Mouse (Mus musculus) liver, embryonic 14.5 days (tissue): ENCODE results near the gene Meioc. TPM values are rescaled to one million over a fixed set of nuclear protein-coding genes. Genes with fewer than 3 reads are reported as not detected.
A peak's percentile ranks its signal among the peaks of the same experiment; 100 is the strongest.

ENCODE experiments used
- ATAC-seq: fragments of 200-750 bp; cut with Nextera tagmentation; 2 replicates; pipeline ENCODE4 v1.8.0; 2017; ENCODE audit warnings: moderate number of reproducible peaks, mild to moderate bottlenecking, moderate library complexity; ENCODE audit not compliant: insufficient read depth
- DNase-seq, 3 experiments: peaks; one replicate each; pipeline ENCODE4 v3.0.0-alpha.2; 2012 to 2013; ENCODE audit warnings: low read depth in 3 of 3, low spot score in 3 of 3
- H3K27ac ChIP-seq: fragments of 300-500 bp; sonication (generic); 2 replicates; pipeline ENCODE4 v1.5.1; 2014; ENCODE audit warnings: moderate library complexity, mild to moderate bottlenecking, control low read depth, inconsistent platforms
- H3K27me3 ChIP-seq: fragments of 300-500 bp; sonication (generic); 2 replicates; pipeline ENCODE4 v1.6.1; 2014; ENCODE audit warnings: mild to moderate bottlenecking, low read length, moderate library complexity; ENCODE audit not compliant: control insufficient read depth, insufficient read depth
- H3K36me3 ChIP-seq: fragments of 300-500 bp; sonication (generic); replicated peaks from 2 replicates; pipeline ENCODE4 v1.6.1; 2014; ENCODE audit warnings: low read depth; ENCODE audit not compliant: control insufficient read depth, insufficient read depth
- H3K4me1 ChIP-seq, 2 experiments: fragments of 200-500 bp in 1 of 2; fragments of 300-500 bp in 1 of 2; sonication (generic) in 1 of 2; replicated peaks; 2 replicates each; pipeline ENCODE4 v1.6.1; 2012 to 2014; ENCODE audit warnings: antibody characterized with exemption in 1 of 2, inconsistent platforms in 1 of 2, low read length in 1 of 2; ENCODE audit not compliant: control insufficient read depth in 2 of 2, insufficient read depth in 2 of 2
- H3K4me2 ChIP-seq: fragments of 300-500 bp; sonication (generic); 2 replicates; pipeline ENCODE4 v1.6.1; 2014; ENCODE audit warnings: low read depth, mild to moderate bottlenecking, control low read depth, moderate library complexity
- H3K4me3 ChIP-seq, 2 experiments: fragments of 200-500 bp in 1 of 2; fragments of 300-500 bp in 1 of 2; sonication (generic) in 1 of 2; 2 replicates each; pipeline ENCODE4 v1.5.1; 2012 to 2014; ENCODE audit warnings: low read depth in 2 of 2, low read length in 2 of 2, mild to moderate bottlenecking in 2 of 2, control low read depth in 1 of 2, inconsistent platforms in 1 of 2, moderate library complexity in 1 of 2; ENCODE audit not compliant: insufficient read depth in 1 of 2
- H3K9ac ChIP-seq: fragments of 300-500 bp; sonication (generic); replicated peaks from 2 replicates; pipeline ENCODE4 v1.6.1; 2014; ENCODE audit warnings: mild to moderate bottlenecking, control low read depth, moderate library complexity
- H3K9me3 ChIP-seq: fragments of 300-500 bp; sonication (generic); 2 replicates; pipeline ENCODE4 v1.6.1; 2016; ENCODE audit warnings: low read length, mixed read lengths; ENCODE audit not compliant: control insufficient read depth
- CTCF ChIP-seq: IDR thresholded peaks from 2 replicates; pipeline ENCODE4 v1.5.1; 2016; ENCODE audit warnings: antibody characterized with exemption, low read depth, control low read depth
- EP300 ChIP-seq: IDR thresholded peaks from 2 replicates; pipeline ENCODE4 v1.6.1; 2016; ENCODE audit warnings: antibody characterized with exemption, low read depth
- WGBS: fragments of 180-500 bp; shearing (Covaris S2); extraction: QIAGEN DNeasy Blood & Tissue Kit; methylation state at CpG from one replicate; pipeline ENCODE4 v1.1.7; 2014; ENCODE audit not compliant: insufficient replicate concordance; 5-methylcytosine and 5-hydroxymethylcytosine counted together
- polyA plus RNA-seq, 2 experiments: library from polyadenylated mRNA; depleted of rRNA in 1 of 2; stranded (reverse) in 1 of 2; unstranded in 1 of 2; fragments of >200 nt; fragmentation: Nextera tagmentation in 1 of 2; extraction: Ambion mirVana in 1 of 2; gene quantifications; 2 replicates each; pipeline versions ENCODE4 v1.2.1 to v1.2.3; 2012 to 2014

Meioc gene
- polyA plus RNA-seq, 2 experiments: 0.02 to 0.11 TPM

DNA sequence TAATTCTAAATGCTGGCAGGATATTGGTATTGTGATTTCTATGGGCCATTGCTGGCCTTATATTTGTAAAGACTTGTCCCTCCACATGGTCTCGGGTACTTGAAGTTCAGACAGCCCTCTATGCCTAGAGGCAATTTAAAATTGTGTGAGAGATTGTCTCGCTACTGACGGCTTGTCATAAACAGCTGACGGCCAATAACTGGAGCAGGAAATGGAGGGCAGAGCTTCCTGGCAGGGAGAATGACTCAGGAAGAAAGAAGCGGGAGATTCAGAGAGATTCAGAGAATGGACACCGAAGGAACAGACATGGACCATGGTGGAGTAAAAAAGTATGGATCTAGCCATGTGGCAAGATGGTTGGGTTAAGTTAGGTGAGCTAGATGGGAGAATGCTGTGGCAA, 6.6 kb upstream of the Meioc start:
- no peaks in the 10 kb centered on the region for H3K9me3 ChIP-seq
- WGBS: 14% methylated on average over 6 of the region's 6 CpGs
- H3K4me2 ChIP-seq: no peak overlapping the region
- no peak overlapping the region for H3K9ac ChIP-seq
- no peaks in the 10 kb centered on the region for H3K4me1 ChIP-seq
- DNase-seq (no peak), ATAC-seq (no peak)
- no peak overlapping the region for H3K27ac ChIP-seq
- TF ChIP-seq EP300 (no peak), CTCF (no peak)
- no peak overlapping the region for H3K4me3 ChIP-seq
- no peaks in the 10 kb centered on the region for H3K27me3 ChIP-seq
- H3K36me3 ChIP-seq: no peaks in the 10 kb centered on the region

DNA sequence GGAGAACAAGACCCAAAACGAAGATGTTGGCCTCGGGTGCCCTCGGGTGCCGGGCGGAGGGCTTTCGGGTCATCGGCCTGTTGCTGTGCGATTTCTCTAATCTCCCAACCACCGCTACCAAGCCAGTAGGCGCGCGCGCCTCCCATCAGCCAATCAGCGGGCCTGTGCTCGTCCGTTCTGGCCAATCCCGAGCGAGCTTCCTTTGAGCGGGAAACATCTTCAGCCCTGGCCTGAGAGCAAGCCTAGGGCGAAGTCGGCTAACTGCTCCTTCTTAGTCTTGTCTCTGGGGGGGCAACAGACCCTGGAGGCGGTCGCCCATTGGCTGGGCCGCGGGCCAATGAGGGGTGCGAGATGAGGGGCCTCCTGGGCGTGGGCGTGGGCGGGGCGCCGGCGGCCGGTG, 1.6 kb downstream of the Meioc start:
- Histone ChIP-seq H3K9ac (no peak overlapping the region), H3K36me3 (no peaks in the 10 kb centered on the region), H3K4me2 (no peak overlapping the region), H3K4me3 (no peak overlapping the region), H3K9me3 (peaks cover 4% of the 10 kb centered on the region), H3K27me3 (peaks cover 16% of the 10 kb centered on the region), H3K27ac (no peak overlapping the region), H3K4me1 (no peaks in the 10 kb centered on the region)
- TF ChIP-seq EP300 (no peak), CTCF (no peak)
- DNase-seq (no peak), ATAC-seq (no peak)
- 42% methylated on average over 33 of the region's 33 CpGs for WGBS

DNA sequence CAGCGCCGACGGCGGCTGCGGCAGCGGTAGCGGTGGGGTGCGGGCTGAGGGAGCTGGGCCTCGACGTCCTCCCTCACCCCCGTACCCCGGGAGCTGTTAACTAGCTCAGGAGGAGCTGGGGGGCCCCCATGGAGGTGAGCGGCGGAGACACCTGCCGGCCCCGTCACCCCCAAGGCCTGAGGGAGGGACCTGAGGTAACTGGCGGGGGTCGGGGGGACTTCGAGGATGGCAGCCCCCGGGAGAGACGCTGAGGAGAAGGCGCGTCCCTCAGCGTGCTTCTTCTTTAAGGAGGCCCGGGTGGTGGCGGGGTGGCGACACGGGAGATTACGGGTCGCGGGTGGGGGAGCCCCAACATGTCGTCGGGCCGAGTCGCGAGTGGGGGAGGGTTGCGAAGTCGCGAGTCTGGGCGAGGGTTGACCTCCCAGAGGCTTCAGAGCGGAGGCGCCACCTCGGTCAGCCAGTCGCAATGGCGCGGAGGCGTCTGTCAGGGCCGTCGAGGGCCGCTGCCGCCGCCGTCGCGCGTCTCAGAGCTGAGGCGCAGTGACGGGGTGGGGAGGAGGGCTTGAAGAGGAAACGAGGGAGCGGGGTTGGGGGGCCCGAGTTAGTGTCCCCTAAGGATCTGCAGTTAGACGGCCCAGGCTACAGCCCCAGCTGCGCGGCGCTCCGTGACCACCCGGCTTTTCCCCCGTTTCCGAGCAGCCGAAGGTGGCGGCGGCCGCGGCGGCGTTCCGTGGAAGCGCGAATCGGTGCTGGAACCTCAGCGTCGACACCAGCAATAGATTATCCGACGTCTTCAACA, 2.3 kb downstream of the Meioc start:
- Histone ChIP-seq H3K9ac (no peak overlapping the region), H3K9me3 (peaks cover 4% of the 10 kb centered on the region), H3K4me2 (no peak overlapping the region), H3K27ac (no peak overlapping the region), H3K4me3 (no peak overlapping the region), H3K4me1 (no peaks in the 10 kb centered on the region), H3K27me3 (peaks cover 16% of the 10 kb centered on the region), H3K36me3 (no peaks in the 10 kb centered on the region)
- no peak for DNase-seq
- no peak for TF ChIP-seq CTCF
- TF ChIP-seq EP300: no peak
- 42% methylated on average over 83 of the region's 84 CpGs for WGBS
- no peak for ATAC-seq

DNA sequence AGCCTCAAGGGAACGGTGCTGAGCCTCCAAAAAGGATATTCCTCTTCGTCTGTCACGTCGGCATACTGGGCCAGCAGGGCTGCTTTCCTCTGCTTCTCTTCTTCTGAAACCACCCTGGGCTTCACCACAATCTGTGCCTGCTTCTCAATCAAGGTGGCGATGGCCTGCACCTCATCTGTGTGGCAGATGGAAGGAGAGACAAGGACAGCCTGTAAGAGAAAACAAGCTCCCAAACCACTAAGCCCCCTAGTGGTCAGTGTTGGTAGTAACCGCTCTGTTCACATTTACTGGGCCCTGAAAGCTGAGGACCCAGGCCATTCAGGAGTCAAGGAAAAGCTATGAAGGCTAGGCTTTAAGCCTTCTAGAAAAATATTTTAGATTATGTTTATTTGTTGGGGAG, 26.6 kb downstream of the Meioc start:
- ATAC-seq: no peak
- no peak overlapping the region for H3K9ac ChIP-seq
- peak; percentile 30 to 46 (median 37) for DNase-seq
- no peak overlapping the region for H3K4me2 ChIP-seq
- H3K4me1 ChIP-seq: no peaks in the 10 kb centered on the region
- H3K9me3 ChIP-seq: no peaks in the 10 kb centered on the region
- no peak overlapping the region for H3K4me3 ChIP-seq
- H3K36me3 ChIP-seq: peaks cover 2% of the 10 kb centered on the region
- peak; percentile 88 for TF ChIP-seq CTCF
- TF ChIP-seq EP300: no peak
- no peak overlapping the region for H3K27ac ChIP-seq
- no peaks in the 10 kb centered on the region for H3K27me3 ChIP-seq
- WGBS: 60% methylated on average over 6 of the region's 6 CpGs

DNA sequence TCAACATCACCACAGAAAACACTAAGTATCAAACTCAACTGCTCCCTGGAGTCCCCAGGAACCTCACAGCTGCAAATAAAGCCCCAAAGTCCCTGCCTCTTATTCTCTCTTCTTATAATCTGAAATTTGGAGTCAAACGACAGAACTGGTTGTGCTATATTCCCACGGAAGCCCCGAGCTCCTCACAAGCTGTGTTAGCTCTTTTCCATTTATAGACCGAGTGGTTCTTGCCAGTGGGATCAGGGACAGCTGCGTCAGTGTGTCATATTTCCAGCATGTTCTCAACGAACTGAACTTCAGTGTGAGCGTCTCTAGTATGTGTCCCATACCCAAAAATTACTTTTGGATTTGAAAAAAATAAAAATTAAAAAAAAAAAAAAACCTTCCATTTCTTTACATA, 31.8 kb downstream of the Meioc start:
- 73% methylated on average over 7 of the region's 7 CpGs for WGBS
- H3K27ac ChIP-seq: no peak overlapping the region
- no peak for DNase-seq

More for the DNA sequence above, 31.8 kb downstream of the Meioc start:
- H3K4me2 ChIP-seq: no peak overlapping the region
- H3K27me3 ChIP-seq: no peaks in the 10 kb centered on the region
- H3K4me3 ChIP-seq: no peak overlapping the region
- no peak overlapping the region for H3K9ac ChIP-seq
- no peak for ATAC-seq
- TF ChIP-seq CTCF (no peak), EP300 (no peak)
- no peaks in the 10 kb centered on the region for H3K36me3 ChIP-seq
- H3K4me1 ChIP-seq: peaks cover 5 to 11% of the 10 kb centered on the region in 2 experiments
- H3K9me3 ChIP-seq: no peaks in the 10 kb centered on the region
